Mouse (Mus musculus) ES-Bruce4 (cell line): ENCODE results near the gene Cbx5. TPM values are rescaled to one million over a fixed set of nuclear protein-coding genes. Genes with fewer than 3 reads are reported as not detected.
A peak's percentile ranks its signal among the peaks of the same experiment; 100 is the strongest.

Experiments used
- H3K27ac ChIP-seq: 2 replicates; pipeline ENCODE4 v1.5.1; 2012; ENCODE audit warnings: low read length, inconsistent platforms; ENCODE audit not compliant: insufficient read depth
- H3K27me3 ChIP-seq: 2 replicates; pipeline ENCODE4 v1.6.1; 2012; ENCODE audit warnings: mild to moderate bottlenecking, low read length, inconsistent platforms; ENCODE audit not compliant: control insufficient read depth, poor library complexity, insufficient read depth, severe bottlenecking
- H3K36me3 ChIP-seq: 2 replicates; pipeline ENCODE4 v1.6.1; 2012; ENCODE audit warnings: inconsistent platforms, mild to moderate bottlenecking, low read length, moderate library complexity; ENCODE audit not compliant: control insufficient read depth, poor library complexity, insufficient read depth, severe bottlenecking
- H3K4me1 ChIP-seq: one replicate; pipeline ENCODE4 v1.8.1; 2011; ENCODE audit warnings: low read length; ENCODE audit not compliant: control insufficient read depth, insufficient read depth
- H3K4me3 ChIP-seq: 2 replicates; pipeline ENCODE4 v1.5.1; 2011; ENCODE audit warnings: low read depth, mild to moderate bottlenecking, low read length
- H3K9ac ChIP-seq: 2 replicates; pipeline ENCODE4 v1.6.1; 2012; ENCODE audit warnings: low read depth, mild to moderate bottlenecking, inconsistent platforms; ENCODE audit not compliant: poor library complexity, severe bottlenecking
- H3K9me3 ChIP-seq: replicated peaks from 2 replicates; pipeline ENCODE4 v1.6.1; 2012; ENCODE audit warnings: mild to moderate bottlenecking, low read length, inconsistent platforms; ENCODE audit not compliant: control insufficient read depth, poor library complexity, insufficient read depth, severe bottlenecking
- CTCF ChIP-seq: IDR thresholded peaks from one replicate; pipeline ENCODE4 v1.8.1; 2011; ENCODE audit warnings: low read depth, low read length
- EP300 ChIP-seq: IDR thresholded peaks from 2 replicates; pipeline ENCODE4 v1.6.1; 2011; ENCODE audit warnings: low read depth, low read length; ENCODE audit not compliant: insufficient read depth
- POLR2A ChIP-seq: IDR thresholded peaks from one replicate; pipeline ENCODE4 v1.8.1; 2011; ENCODE audit warnings: low read length; ENCODE audit not compliant: insufficient read depth
- polyA plus RNA-seq: library from polyadenylated mRNA; stranded (reverse); fragments of >200 nt; gene quantifications from 2 replicates; pipeline ENCODE4 v1.2.4, GENCODE M21; 2011; ENCODE audit warnings: low read depth; ENCODE audit not compliant: missing spikeins, insufficient read depth, insufficient read length

The Cbx5 gene
- polyA plus RNA-seq, 1 experiment: 317 TPM

DNA sequence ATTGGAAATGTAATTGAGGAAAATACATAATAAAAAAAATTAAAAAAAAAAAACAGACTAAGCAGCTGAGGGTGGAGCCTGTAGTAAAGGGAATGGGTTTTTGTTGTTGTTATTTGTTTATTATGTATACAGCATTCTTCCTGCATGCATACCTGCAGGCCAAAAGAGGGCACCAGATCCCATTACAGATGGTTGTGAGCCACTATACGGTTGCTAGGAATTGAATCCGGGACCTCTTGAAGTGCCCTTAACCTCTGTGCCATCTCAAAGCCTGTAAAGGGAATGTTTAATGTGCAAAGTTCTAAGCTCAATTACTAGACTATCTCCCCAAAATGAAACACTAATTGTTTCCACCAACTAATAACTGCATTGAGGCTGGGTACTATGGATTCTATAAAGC is 15.5 kb downstream of the Cbx5 start:
- Histone ChIP-seq H3K9me3 (no peaks in the 10 kb centered on the region), H3K27ac (no peak overlapping the region), H3K4me3 (no peak overlapping the region), H3K27me3 (no peaks in the 10 kb centered on the region), H3K36me3 (peaks cover 10% of the 10 kb centered on the region), H3K9ac (no peak overlapping the region), H3K4me1 (no peaks in the 10 kb centered on the region)
- TF ChIP-seq EP300 (no peak), CTCF (no peak), POLR2A (no peak)

DNA sequence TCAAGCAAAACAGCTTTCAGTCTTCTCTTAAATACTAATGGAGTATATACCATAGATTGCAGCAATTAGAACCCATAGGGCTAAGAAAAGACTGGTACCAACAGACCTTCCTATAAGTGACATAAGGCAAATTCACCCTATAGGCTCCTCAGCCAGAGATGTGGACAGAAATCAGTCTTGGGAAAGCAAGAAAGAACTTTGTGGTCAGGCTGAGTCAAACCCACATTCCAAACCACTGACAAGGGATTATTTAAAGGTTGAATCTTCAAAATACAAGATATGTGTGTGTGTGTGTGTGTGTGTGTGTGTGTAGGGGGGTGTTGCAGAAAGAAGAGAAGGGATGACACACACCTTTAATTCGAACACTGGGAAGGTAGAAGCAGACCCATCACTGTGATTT is 18.2 kb downstream of the Cbx5 start:
- Histone ChIP-seq H3K27ac (no peak overlapping the region), H3K9ac (no peak overlapping the region), H3K4me3 (no peak overlapping the region), H3K27me3 (no peaks in the 10 kb centered on the region), H3K36me3 (peaks cover 13% of the 10 kb centered on the region), H3K9me3 (no peaks in the 10 kb centered on the region), H3K4me1 (no peaks in the 10 kb centered on the region)
- TF ChIP-seq POLR2A: no peak
- no peak for TF ChIP-seq EP300

DNA sequence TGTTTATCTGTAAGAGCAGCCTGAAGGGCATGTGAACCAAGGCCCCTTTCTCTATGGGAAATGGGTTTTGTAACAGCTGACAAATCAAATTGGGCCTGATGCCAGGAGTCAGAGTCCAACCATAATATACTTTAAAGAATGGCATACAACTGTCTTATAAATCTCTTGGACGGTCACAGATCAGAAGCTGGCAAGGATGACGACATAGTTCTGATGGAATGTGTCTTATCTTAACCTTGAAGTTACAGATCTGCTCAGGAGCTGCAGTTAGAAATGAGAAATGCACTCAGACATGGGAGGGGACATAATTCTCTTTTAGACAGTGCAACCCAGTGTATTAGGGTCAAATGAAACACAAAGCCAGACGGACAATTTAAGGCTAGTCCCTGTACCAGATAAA is 18.8 kb downstream of the Cbx5 start:
- Histone ChIP-seq H3K9ac (no peak overlapping the region), H3K4me3 (no peak overlapping the region), H3K36me3 (peaks cover 13% of the 10 kb centered on the region), H3K9me3 (no peaks in the 10 kb centered on the region), H3K27ac (peak overlapping the region; percentile 44), H3K27me3 (no peaks in the 10 kb centered on the region), H3K4me1 (no peaks in the 10 kb centered on the region)
- TF ChIP-seq EP300: no peak
- TF ChIP-seq CTCF: no peak
- TF ChIP-seq POLR2A: no peak

DNA sequence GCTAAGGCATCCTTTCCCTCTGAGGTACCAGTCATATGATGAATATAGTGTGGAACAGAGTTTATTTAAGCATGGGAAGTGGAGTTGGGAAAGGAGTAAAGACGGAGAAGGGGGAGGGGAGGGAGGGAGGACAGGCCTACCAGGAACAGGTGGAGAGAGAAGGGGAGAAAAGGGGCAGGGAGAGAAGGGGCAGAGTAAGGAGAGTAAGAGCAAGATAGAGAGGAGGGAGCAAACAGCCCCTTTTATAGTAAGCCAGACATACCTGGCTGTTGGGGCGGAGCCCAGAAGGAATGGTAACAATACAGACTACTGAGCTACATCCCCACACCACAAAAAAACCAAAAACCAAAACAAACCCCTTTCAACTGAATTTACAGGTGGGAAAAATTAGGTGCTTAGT is 23.6 kb downstream of the Cbx5 start:
- H3K4me3 ChIP-seq: peak overlapping the region; percentile 34; the same call in 1 of the 2 replicates
- TF ChIP-seq CTCF (no peak), EP300 (peak; percentile 69), POLR2A (peak; percentile 19)
- peaks cover 28% of the 10 kb centered on the region for H3K36me3 ChIP-seq
- H3K9me3 ChIP-seq: no peaks in the 10 kb centered on the region
- H3K9ac ChIP-seq: peak overlapping the region; percentile 69; the same call in 1 of the 2 replicates
- peak overlapping the region; percentile 100 for H3K27ac ChIP-seq
- no peaks in the 10 kb centered on the region for H3K4me1 ChIP-seq
- no peaks in the 10 kb centered on the region for H3K27me3 ChIP-seq

DNA sequence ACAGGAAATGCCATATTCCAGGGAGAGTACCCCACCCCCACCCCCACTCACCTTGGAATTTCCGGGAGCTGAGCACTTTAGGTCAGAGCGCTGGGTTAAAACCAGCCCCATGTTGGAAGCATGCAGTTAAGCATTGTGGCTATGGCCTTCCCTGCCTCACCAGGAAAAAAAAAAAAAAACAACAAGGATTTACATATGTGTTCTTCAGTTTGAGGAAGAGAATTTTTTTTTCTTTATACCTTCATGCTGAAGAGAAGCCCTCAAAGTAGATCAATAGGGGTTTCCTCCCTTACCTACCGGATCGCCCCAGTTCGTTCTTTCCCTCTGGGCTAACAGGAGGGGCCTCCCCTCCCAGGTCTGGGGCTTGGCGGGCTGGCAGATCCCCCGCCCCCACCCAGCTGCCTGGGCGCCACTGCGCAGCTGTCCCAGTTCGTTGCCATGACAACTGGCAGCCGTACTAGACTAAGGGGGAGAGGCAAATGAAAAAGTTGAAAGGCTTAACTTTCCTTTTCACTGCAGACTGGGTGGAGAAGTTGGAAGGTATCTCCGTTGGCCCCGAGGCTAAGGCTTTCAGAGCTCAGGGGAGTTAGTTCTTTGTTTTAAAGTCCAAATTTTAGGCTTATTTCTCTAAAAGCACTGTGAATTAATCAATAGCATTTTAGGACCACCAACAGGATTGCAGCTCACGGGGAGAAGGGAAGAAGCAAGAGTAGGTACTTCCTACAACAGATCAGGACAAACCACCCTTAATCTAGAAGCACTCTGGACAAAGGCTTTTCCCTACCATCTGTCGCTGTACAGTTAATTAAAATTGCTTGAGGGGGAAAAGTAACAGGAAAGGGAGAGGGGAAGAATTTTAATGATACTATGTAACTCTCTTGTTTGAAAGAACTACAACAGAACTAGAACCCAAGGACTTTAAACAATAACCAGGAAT is 24.4 kb downstream of the Cbx5 start:
- Histone ChIP-seq H3K9me3 (no peaks in the 10 kb centered on the region), H3K9ac (peak overlapping the region; percentile 76), H3K27ac (peak overlapping the region; percentile 100), H3K36me3 (peaks cover 29% of the 10 kb centered on the region), H3K4me1 (peaks cover 3% of the 10 kb centered on the region), H3K27me3 (no peaks in the 10 kb centered on the region), H3K4me3 (peak overlapping the region; percentile 58)
- no peak for TF ChIP-seq CTCF
- TF ChIP-seq EP300: peak; percentile 94
- TF ChIP-seq POLR2A: no peak

DNA sequence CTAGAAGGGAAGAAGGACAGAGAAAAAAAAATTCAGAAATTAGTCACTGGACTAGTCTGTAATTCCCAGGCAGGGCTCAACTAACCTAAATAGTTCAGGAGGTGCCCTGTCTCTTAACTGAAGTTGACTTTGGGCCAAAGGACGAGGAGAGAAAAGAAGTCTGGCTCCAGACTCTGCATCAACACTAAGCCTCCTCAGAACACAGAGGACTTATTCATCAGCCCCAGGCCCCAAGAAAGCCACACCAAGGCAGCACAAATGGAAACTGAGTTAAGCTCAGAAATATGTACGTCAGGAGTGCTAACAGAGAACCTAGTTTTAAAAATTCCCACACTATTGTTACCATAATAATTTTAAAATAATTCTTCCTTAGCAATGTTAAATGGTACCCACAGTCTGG is 25.5 kb downstream of the Cbx5 start:
- no peak for TF ChIP-seq POLR2A
- TF ChIP-seq CTCF: no peak
- no peak for TF ChIP-seq EP300
- H3K27ac ChIP-seq: peak overlapping the region; percentile 98
- H3K36me3 ChIP-seq: peaks cover 27% of the 10 kb centered on the region
- H3K4me1 ChIP-seq: peaks cover 3% of the 10 kb centered on the region
- no peaks in the 10 kb centered on the region for H3K27me3 ChIP-seq
- H3K4me3 ChIP-seq: peak overlapping the region; percentile 30; the same call in 1 of the 2 replicates
- H3K9ac ChIP-seq: peak overlapping the region; percentile 76
- H3K9me3 ChIP-seq: no peaks in the 10 kb centered on the region
